Mouse (Mus musculus): ENCODE results near the gene Gm10770.

DNA sequence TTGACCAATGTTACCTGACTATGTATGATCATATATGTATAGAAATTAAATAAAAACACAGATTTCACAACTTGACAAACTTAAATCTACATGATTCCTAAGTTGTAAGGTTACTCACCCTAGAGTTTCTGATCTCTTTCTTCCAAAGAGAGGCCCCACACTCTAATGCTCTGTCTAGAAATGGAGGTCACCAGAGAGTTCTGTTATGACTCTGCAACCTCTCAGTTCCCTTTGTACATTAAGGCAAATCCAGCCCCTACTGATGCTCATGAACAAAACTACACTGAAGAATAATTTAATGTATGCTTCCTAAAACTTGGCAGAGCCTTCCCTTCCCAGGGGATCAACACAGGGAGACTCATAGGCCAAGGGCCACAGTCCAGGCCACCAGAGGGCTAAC lies 12.8 kb downstream of the Gm10770 start:
- TF ChIP-seq CTCF (IDR thresholded peaks at IDR 0.05; ENCODE audit: low read depth, low read length) (no peak), POLR2A (IDR thresholded peaks at IDR 0.05; ENCODE audit: insufficient read depth, low read length) (no peak), EP300 (IDR thresholded peaks at IDR 0.05; ENCODE audit: insufficient read depth, low read depth, low read length) (no peak)

All from ES-Bruce4 (cell line).